ENCODE assay signal across 15 mouse cellular contexts in genomic region chr14:103488659-103489058, GRCm38 (mm10). TPM values are rescaled to one million over a fixed set of nuclear protein-coding genes. Genes with fewer than 3 reads are reported as not detected.
DNase-seq lines count a peak whose midpoint lies in the region; ATAC-seq and TF ChIP-seq lines count a peak whose summit lies in the region.
"Had no signal": no experiment of that assay in that cellular context is flagged by ENCODE, and none has a peak within 500 bp of the region (broad histone marks: within the 10 kb centered on the region; RNA-seq: fewer than 3 reads in every experiment).

No protein-coding gene starts in this region.

- H3K4me1 ChIP-seq in heart, adult 2 months (ENCODE audit: control insufficient read depth, insufficient read depth, low read length), result no peaks in the 10 kb centered on the region; the same call in 1 of the 2 replicates
- H3K4me1 ChIP-seq in liver, postnatal 0 days (ENCODE audit: insufficient read depth), result no peaks in the 10 kb centered on the region
- H3K4me1 ChIP-seq: embryonic facial prominence, embryonic 13.5 days; forebrain, embryonic 15.5 days; midbrain, embryonic 12.5 days had no signal

- no peak for TF ChIP-seq POLR2A in heart, adult 2 months (IDR thresholded peaks at IDR 0.05; ENCODE audit: insufficient read depth, low read depth, low read length)

- WGBS in heart, adult 2 months, result 51% methylated on average over 3 of the region's 3 CpGs
- WGBS in liver, postnatal 0 days (ENCODE audit: insufficient replicate concordance), result 66% methylated on average over 3 of the region's 3 CpGs

- no peak for DNase-seq in heart, adult 2 months
- DNase-seq in heart, postnatal 4 days, result no peak
- DNase-seq in liver, postnatal 0 days, result no peak
- no peak for DNase-seq in liver
- peak; percentile 19 for DNase-seq in Muller cell, postnatal 12 days (ENCODE audit: inconsistent ontology term)
- DNase-seq in naive thymus-derived CD4-positive, alpha-beta T cell, adult 2 months (ENCODE audit: low read depth), result peak; percentile 23
- no peak for DNase-seq in urinary bladder, postnatal 4 days (ENCODE audit: low spot score in 2 of 2)
- DNase-seq in kidney, postnatal 25 days, result no peak
- DNase-seq: kidney, adult 18-20 months; layer of hippocampus, postnatal 36 days had no signal

- no peak overlapping the region for H3K27ac ChIP-seq in heart, adult 2 months
- H3K27ac ChIP-seq in liver, postnatal 0 days (ENCODE audit: low read depth), result no peak overlapping the region
- H3K27ac ChIP-seq: embryonic facial prominence, embryonic 13.5 days; forebrain, embryonic 15.5 days; liver, embryonic 14.5 days; midbrain, embryonic 12.5 days had no signal

- H3K79me2 ChIP-seq in heart, adult 2 months (replicated peaks; ENCODE audit: control insufficient read depth, insufficient read depth, low read length), result no peaks in the 10 kb centered on the region

- intact Hi-C loops in heart, adult 2 months (cut with DNase I), result loop anchor here (2.0 kb wide), 1 partner anchor 424 kb away; no protein-coding TSS in a partner anchor

- no peak for ATAC-seq in liver, postnatal 0 days
- ATAC-seq: activated CD4-positive, CD25-positive, alpha-beta regulatory T cell, adult 4 months; forebrain, embryonic 15.5 days had no signal

- no peak overlapping the region for H3K4me2 ChIP-seq in liver, postnatal 0 days (ENCODE audit: low read depth, low read length)
- H3K4me2 ChIP-seq: embryonic facial prominence, embryonic 13.5 days; forebrain, embryonic 15.5 days; midbrain, embryonic 12.5 days had no signal

- no peak overlapping the region for H3K9ac ChIP-seq in heart, adult 2 months (ENCODE audit: low read depth, low read length)
- no peak overlapping the region for H3K9ac ChIP-seq in liver, postnatal 0 days (replicated peaks)
- H3K9ac ChIP-seq: embryonic facial prominence, embryonic 13.5 days; forebrain, embryonic 15.5 days; liver, embryonic 14.5 days; midbrain, embryonic 12.5 days had no signal

- TF ChIP-seq CTCF in heart, adult 2 months (IDR thresholded peaks at IDR 0.05), result peak; percentile 67
- TF ChIP-seq CTCF in liver, postnatal 0 days (IDR thresholded peaks at IDR 0.05; ENCODE audit: low read depth), result peak; percentile 43

- no peaks in the 10 kb centered on the region for H3K27me3 ChIP-seq in heart, adult 2 months (ENCODE audit: control insufficient read depth, insufficient read depth, low read length)
- H3K27me3 ChIP-seq in liver, postnatal 0 days (ENCODE audit: insufficient read depth, low read length), result no peaks in the 10 kb centered on the region
- H3K27me3 ChIP-seq: embryonic facial prominence, embryonic 13.5 days; forebrain, embryonic 15.5 days; midbrain, embryonic 12.5 days had no signal

- H3K4me3 ChIP-seq in heart, adult 2 months, result no peak overlapping the region
- H3K4me3 ChIP-seq in liver, postnatal 0 days (ENCODE audit: low read depth, low read length), result no peak overlapping the region
- H3K4me3 ChIP-seq: embryonic facial prominence, embryonic 13.5 days; forebrain, embryonic 15.5 days; midbrain, embryonic 12.5 days had no signal

- no peaks in the 10 kb centered on the region for H3K36me3 ChIP-seq in heart, adult 2 months (ENCODE audit: control insufficient read depth, insufficient read depth, low read length)
- H3K36me3 ChIP-seq in liver, postnatal 0 days (replicated peaks; ENCODE audit: insufficient read depth, low read length), result no peaks in the 10 kb centered on the region
- H3K36me3 ChIP-seq: embryonic facial prominence, embryonic 13.5 days; forebrain, embryonic 15.5 days; midbrain, embryonic 12.5 days had no signal

- no peak for TF ChIP-seq EP300 in heart, adult 2 months (IDR thresholded peaks at IDR 0.05; ENCODE audit: insufficient read depth, low read depth, low read length)
- TF ChIP-seq EP300 in liver, postnatal 0 days (IDR thresholded peaks at IDR 0.05; ENCODE audit: low read depth), result no peak

- H3K9me3 ChIP-seq in liver, postnatal 0 days (ENCODE audit: low read length), result peaks cover 3% of the 10 kb centered on the region; the same call in 1 of the 2 replicates

RNA-seq across cellular contexts. Expression of gene Scel, which starts 24.5 kb away (rescaled TPM):
- under 1 TPM; 0.11 to 0.42 TPM for total RNA-seq in heart, adult 2 months (2021)
- 0.12 and 0.21 TPM in 2 replicates for polyA plus RNA-seq in heart, adult 2 months (2012; rRNA removed)
- total RNA-seq in heart, postnatal 4 days (2021), result under 1 TPM in 1 of 2 experiments, not detected in 1; 0.18 TPM
- 0.07 TPM in 1 of 2 replicates, not detected in the other for polyA plus RNA-seq in liver, postnatal 0 days (2015; fragmentation: Nextera tagmentation; extraction: Ambion mirVana)
- polyA plus RNA-seq: activated CD4-positive, CD25-positive, alpha-beta regulatory T cell, adult 4 months; forebrain, embryonic 15.5 days had no signal

Comparison
In these comparisons a context has a peak if more than half of its experiments do, and no peak if none do; other contexts are left out.
1. DNase-seq: peak in Muller cell, postnatal 12 days (single experiment) and naive thymus-derived CD4-positive, alpha-beta T cell, adult 2 months (single experiment); none in heart, adult 2 months (0 of 2), heart, postnatal 4 days (single experiment), liver, postnatal 0 days (single experiment), liver (single experiment), urinary bladder, postnatal 4 days (0 of 2) and kidney, postnatal 25 days (0 of 2).